Mouse (Mus musculus): ENCODE measurements at regions not wholly inside any gene's neighbourhood (a gene's known extent, or its start where the extent isn't known, plus 50 kb on each side); places are given as distances from the start of the nearest gene placed in this dataset.

DNA sequence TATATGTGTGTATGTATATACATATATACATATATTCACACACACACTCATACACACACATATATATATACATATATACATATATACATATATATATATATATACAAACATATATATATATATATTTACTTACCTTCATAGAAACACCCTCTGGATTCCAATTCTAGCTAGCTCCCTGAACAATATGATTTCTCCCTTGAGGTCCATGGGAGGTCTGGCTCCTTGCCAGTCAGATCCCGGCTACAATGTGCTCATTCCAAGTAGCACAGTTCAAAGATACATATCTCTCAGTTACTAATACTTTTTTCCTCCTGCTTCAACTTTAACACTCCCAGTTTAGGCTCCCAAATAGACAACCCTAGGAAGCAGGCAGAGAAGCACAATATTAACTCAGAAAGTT, 624.8 kb upstream of the Gm19410 start:
- no peak for TF ChIP-seq CTCF (IDR thresholded peaks at IDR 0.05; ENCODE audit: low read depth, low read length)
- no peak for TF ChIP-seq TAL1 (conservative IDR thresholded peaks at IDR 0.05; ENCODE audit: low read depth, low read length)
- TF ChIP-seq POLR2AphosphoS5 (IDR thresholded peaks at IDR 0.05; ENCODE audit: insufficient replicate concordance, low read depth, low read length), result no peak
- TF ChIP-seq GATA1 (IDR thresholded peaks at IDR 0.05; ENCODE audit: borderline replicate concordance, low read length), result no peak

Data from G1E (cell line).